Mouse (Mus musculus): ENCODE data around the gene Syn3.

The Syn3 gene

GRCm38 (mm10) chr10:86074971-86075711 lies 423.6 kb downstream of the Syn3 start:
- DNase-seq, result no peak

- DNase-seq, result no peak
Measured at GRCm38 (mm10) chr10:86074134-86074533, 424.6 kb downstream of the Syn3 start.

- DNase-seq, result no peak
Measured at GRCm38 (mm10) chr10:86070751-86071150, 427.9 kb downstream of the Syn3 start.

- DNase-seq, result no peak
Measured at GRCm38 (mm10) chr10:86069341-86069740, 429.4 kb downstream of the Syn3 start.

- DNase-seq, result no peak
Measured at GRCm38 (mm10) chr10:86067911-86068310, 430.8 kb downstream of the Syn3 start.

GRCm38 (mm10) chr10:86066651-86067050 lies 432.0 kb downstream of the Syn3 start:
- no peak for DNase-seq

GRCm38 (mm10) chr10:86065661-86066060 lies 433.0 kb downstream of the Syn3 start:
- no peak for DNase-seq

- DNase-seq, result peak; percentile 16
Measured at GRCm38 (mm10) chr10:86064937-86065336, 433.8 kb downstream of the Syn3 start.

- DNase-seq, result no peak
Measured at GRCm38 (mm10) chr10:86063018-86063384, 435.7 kb downstream of the Syn3 start.

- no peak for DNase-seq
Measured at GRCm38 (mm10) chr10:86062261-86063017, 436.3 kb downstream of the Syn3 start.

GRCm38 (mm10) chr10:86060267-86060666 lies 438.4 kb downstream of the Syn3 start:
- no peak for DNase-seq

- no peak for DNase-seq
Measured at GRCm38 (mm10) chr10:86057712-86058111, 441.0 kb downstream of the Syn3 start.

- no peak for DNase-seq
Measured at GRCm38 (mm10) chr10:86057286-86057685, 441.4 kb downstream of the Syn3 start.

- DNase-seq, result no peak
Measured at GRCm38 (mm10) chr10:86056297-86056903, 442.3 kb downstream of the Syn3 start.

GRCm38 (mm10) chr10:86052818-86053522 lies 445.7 kb downstream of the Syn3 start:
- no peak for DNase-seq

- DNase-seq, result no peak
Measured at GRCm38 (mm10) chr10:86050522-86050921, 448.2 kb downstream of the Syn3 start.

- DNase-seq, result no peak
Measured at GRCm38 (mm10) chr10:86047786-86048185, 450.9 kb downstream of the Syn3 start.

- no peak for DNase-seq
Measured at GRCm38 (mm10) chr10:86046371-86046770, 452.3 kb downstream of the Syn3 start.

- no peak for DNase-seq
Measured at GRCm38 (mm10) chr10:86044066-86044465, 454.6 kb downstream of the Syn3 start.

- DNase-seq, result no peak
Measured at GRCm38 (mm10) chr10:86043651-86044050, 455.0 kb downstream of the Syn3 start.

- DNase-seq, result no peak
Measured at GRCm38 (mm10) chr10:86034007-86034728, 464.5 kb downstream of the Syn3 start.

- DNase-seq, result no peak
Measured at GRCm38 (mm10) chr10:86032517-86032916, 466.2 kb downstream of the Syn3 start.

GRCm38 (mm10) chr10:86030743-86031142 lies 468.0 kb downstream of the Syn3 start:
- DNase-seq, result no peak
